Mouse (Mus musculus) heart, adult 9 months (tissue): Measurements from ENCODE around the gene Chn2.

Experiments used
- DNase-seq, 2 experiments: peaks; one replicate each; pipeline ENCODE4 v3.0.0; 2022; ENCODE audit warnings: low spot score in 2 of 2

Gene Chn2

DNA sequence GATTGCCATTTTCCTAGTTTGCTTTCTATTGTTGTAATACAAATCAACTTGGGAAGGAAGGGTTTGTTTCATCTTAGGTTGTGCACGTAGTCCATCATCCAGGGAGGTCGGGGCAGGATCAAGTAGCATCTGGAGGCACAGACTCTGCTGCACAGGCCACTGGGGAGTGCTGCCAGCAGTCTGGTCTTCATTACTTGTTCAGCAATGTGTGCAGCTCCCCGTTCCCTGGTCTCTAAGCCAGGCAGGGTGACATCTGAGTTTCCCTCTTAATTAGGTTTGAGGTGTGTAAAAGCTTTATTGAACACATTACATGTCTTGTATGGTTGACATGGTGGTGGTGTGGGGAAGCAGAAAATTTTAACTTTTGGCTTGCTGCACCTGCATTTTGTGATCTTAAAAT, 79.0 kb downstream of the Chn2 start:
- no peak for DNase-seq

DNA sequence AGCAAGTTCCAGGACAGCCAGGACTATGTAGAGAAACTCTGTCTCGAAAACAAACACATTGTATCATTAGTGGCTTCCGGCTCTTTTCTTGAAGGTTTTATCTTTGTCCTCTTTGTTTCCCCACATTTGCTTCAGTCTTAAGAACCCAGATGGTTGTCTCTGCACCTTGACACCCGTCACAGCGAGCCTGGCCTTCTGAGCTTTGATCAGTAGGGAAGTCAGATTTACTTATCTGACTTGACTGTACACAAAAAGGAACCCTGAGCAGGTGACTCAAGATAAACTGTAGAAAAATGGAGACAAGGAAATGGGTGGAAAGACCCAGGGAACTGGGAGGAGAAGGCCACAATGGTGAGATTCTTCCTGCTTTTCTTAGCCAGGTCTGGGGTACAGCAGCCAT, 79.5 kb downstream of the Chn2 start:
- DNase-seq = no peak

DNA sequence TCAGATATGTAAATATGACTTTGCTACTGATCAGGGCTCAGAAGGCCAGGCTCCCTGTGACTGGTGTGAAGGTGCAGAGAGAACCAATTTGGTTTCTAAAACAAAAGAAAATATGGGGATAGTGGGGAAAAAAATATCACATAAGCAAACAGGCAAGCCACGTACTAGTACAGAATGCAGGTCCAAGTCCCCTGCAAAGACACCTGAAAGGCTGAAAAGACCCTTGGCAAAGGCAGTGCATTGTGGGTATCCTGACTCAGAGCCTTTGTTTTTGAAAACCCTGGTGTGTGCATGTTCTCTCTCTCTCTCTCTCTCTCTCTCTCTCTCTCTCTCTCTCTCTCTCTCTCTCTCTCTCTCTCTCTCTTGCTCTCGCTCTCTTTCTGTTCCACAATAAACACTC, 80.1 kb downstream of the Chn2 start:
- no peak for DNase-seq

DNA sequence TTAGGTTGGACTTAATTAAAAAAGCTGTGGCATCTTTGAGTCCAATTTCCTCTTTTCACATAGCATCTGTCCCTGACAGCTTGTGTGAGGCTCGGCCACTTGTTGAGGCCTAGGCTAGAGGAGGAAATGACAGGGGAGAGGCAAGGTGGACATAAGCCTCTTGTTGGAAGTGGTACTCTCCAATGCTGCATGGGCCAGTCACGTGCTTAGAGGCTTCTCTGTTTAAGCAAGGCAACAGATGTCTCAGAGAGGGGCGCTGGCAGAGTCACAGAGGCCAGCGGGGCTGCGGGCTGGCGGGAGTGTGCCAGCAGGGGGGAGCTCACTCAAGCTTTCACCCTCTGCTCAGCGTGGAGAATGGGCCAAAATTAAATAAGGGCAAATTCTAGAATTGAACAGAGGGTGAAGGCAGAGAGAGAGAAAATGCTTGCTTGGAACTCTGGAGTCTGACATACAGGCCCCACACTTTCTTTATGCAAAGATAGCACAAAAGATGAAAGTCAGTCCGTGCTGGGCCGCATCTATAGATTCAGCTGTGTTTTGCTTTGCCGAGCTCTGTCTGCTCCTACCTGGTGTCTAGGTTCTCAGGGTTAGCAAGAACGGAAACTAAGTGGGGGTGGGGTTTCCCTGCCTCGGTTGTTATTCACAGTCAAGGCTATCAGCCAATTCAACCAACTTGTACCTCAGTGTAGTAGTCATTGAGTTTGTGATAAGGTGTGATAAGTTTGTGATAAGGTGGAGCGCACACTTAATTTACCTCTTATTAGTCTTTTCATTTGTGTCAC, 80.7 kb downstream of the Chn2 start:
- DNase-seq = no peak

DNA sequence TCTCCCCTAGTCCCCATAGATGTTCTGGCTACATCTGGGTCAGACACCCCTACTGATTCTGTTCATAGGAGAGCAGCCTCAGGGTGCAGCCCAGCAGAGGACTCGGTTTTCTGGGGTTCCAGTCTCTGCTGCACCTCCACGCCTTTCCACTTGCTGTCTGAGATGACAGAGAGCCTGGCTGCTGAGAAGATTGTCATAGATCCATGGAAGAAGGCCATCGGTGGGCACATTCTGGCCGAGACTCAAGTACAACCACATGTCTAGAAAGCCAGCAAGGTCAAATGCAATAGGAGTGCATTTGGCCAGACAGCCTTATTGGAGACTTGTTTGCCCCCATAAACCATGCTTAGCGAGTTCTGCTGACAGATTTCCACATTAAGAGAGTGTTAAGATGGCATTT, 81.5 kb downstream of the Chn2 start:
- no peak for DNase-seq

DNA sequence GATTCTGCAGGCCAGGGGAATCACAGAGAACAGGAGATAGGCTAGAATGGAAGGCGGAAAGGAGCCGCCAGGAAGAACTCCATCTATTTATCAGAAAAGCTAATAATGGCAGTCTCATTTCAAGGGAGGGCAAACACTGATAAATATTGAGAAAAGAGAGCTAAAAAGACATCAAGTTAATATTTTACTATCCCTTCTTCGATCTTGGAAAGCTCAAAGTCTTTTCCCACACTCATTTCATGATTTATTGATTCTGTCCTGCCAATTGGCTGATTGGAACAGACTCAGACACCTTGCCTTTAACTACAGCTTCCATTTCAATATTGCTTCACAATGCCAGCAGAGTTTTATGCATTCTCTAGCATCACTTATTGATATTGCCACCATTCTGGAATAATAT, 85.2 kb downstream of the Chn2 start:
- no peak for DNase-seq

DNA sequence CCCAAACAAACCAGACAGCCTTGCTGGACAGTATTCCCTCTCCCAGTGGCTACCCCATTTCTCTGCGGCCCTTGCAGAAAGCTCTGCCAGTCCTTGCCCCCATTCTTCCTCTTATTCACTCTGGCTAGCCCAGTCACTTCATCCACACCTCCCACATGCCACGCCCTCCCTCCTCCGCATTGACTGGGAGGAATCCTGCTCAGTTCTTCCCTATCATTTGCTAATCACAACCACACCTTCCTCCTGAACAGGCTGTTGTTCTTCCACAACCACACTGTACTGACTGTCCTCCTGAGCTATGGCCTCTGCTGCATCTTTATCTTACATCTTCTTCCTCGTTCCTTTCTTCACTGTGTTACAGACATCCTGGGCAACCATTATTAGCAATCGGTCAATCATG, 86.2 kb downstream of the Chn2 start:
- DNase-seq = no peak

DNA sequence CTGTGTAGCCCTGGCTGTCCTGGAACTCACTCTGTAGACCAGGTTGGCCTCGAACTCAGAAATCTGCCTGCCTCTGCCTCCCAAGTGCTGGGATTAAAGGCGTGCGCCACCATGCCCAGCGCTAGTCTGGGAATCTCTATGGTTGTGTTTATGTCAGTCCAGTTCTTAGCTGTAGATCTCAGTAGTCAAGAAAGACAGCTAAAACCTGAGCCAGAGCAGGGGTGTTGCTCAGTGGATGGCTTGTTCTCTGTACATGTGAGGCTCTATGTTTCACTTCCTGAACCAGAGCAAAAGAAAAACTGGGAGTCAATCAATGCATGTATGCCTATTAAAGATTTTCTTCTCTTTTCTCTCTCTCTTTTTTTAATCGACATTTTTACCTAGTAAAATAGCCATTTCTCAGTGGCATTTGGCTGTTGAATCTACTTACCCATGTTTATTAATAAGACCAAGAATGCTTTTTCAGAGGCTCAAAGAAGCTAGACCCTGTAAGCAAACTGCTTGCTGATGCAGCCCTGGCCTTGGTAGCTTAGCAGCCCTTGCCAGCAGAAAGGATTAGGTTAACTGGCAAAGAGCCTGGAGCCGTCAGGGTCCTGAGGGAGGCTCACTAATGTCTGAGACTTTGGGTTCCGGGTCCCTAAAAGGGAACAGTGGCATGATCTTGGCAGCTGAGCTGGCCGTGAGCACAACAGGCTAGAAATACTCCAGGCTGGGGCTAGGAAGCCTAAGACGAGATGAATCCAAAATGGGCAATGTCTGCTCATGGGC, 87.1 kb downstream of the Chn2 start:
- no peak for DNase-seq

DNA sequence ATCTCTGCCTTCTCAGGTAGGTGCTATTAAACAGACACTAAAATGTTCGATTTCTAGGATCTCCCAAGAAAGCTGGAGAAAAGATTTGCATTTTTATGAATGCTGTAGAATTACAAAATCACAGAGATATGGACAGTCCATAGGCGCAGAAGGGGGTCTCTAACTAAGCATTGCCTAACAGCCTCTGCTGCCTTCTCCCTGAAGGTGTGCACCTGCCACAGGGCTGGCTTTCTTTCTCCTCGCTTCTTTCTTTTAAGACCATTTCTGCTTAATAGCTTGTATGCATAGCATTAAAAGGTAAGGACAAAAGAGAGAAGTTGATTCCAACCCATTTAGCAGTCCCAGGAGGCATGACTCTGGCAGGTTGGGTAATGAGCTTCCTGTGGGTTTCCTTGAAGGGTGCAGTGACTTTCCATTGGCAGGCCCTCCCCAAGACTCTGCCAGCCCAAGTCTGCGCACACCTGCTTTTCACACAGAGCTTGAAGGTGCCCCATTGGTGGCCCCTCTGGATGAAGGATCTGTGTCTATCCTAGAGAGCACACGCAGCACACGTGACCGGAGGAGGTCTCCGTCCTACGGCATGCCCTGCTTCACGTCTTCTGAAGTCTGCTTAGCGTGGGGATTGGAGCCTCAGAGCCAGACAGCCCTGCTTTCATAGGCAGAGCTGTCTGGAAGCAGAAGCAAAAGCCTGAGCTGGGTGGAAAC, 87.8 kb downstream of the Chn2 start:
- DNase-seq = no peak

DNA sequence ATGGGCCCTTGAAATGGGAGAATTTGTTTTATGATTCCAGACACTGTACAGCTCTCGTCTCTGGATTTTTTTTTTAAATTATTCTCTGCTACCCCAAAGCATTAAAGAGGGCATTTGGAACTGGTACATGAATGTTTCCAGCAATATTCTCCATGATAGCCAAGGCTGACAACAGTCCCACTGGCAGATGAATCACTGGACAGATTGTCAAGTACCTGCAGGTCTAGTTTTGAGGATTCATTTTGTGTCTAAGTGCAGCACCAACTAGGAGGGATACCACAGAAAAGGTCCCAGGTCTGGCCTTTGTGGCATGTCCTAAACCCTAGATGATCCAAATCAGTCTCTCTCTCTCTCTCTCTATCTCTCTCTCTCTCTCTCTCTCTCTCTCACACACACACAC, 89.3 kb downstream of the Chn2 start:
- no peak for DNase-seq

DNA sequence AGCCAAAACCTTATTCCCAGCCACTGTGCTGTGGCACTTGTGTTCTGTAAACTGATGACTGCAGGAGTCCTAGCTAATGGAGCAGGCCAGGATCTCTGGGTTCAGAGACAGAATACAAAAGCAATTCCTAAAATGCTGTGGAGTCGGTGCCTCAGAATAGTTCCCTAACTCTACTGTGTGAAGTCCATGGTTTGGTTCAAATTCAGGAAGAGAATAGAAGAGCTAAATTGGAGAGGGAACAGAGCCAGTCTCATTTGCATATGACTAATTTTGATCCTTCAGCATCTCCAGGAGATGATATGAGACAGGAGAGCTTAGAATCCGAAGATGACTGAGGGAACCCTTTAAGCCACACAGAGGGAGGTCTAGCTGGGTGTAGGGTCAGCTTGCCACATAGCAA, 90.2 kb downstream of the Chn2 start:
- DNase-seq = no peak

DNA sequence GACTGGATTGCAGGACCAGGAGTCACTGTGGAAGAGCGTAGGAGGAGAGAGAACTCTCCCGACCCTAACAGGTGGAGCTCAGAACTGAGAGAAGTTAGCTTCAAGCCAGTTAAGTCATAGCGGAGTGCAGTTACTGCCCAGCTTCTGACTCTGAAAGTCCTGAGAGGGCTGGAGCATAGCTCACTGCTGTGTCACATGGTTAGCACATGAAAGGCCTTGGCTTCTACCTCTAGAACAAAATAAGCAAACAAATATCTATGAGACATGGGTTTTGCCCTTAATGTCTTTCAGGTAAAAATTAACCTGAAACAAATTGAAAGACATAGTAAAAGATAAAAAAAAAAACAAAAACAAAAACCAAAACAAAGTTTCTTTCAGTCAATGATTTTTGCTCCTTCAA, 91.5 kb downstream of the Chn2 start:
- no peak for DNase-seq

DNA sequence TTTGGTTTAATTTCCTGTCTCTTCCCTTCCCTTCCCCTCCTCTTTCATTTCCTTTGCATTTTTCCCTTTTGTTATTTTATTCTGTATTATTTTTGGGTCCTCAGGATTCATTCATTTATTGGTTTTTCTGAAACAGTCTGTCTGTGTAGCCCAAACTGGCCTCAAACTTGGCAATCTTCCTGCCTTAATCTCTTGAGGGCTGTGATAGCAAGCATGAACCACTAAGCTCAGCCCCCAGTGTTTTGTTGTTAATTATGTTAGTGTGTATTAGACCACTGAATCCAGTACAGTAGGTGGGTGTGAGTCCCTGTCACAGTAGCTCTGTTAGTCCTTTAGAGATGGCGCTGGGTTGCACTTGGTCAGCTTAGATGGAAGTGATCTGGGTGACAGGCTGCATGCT, 93.2 kb downstream of the Chn2 start:
- no peak for DNase-seq

DNA sequence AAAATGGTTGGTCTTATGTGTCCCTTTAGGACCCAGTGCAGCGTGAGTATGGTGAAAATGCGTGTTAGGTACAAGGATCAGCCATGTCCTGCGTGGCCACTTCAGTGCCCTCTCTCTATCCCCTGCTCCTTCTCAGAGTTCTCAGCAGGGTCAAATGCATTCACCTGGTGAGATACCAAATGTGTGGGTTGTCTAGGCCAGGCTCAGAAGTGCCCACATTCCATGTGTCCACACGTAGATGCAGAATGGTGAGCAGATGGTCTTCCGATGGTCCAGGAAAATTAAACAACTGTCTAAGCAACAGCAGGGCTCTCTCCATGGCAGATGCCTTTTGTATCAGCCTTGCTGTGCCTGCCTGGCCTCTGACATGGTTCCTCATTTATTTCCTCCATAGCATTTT, 93.9 kb downstream of the Chn2 start:
- no peak for DNase-seq

DNA sequence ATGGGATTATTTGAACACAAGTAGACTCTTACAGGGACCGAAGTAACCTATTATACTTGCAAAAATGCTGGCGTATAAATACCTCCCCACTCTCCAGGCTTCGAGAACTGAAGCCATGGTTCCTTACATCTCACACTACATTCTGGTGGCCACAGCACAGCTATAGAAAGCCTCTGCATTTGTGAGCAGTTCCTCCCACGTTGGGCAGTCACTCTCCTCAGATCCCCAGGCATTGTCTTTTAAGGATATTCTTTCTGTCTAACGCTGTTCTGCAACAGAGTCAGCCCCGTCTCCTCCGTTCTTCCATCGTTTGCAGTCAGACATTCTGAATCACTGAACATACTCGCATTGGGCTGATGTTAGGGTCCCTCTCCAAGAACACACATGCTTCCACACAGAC, 98.8 kb downstream of the Chn2 start:
- DNase-seq = no peak

DNA sequence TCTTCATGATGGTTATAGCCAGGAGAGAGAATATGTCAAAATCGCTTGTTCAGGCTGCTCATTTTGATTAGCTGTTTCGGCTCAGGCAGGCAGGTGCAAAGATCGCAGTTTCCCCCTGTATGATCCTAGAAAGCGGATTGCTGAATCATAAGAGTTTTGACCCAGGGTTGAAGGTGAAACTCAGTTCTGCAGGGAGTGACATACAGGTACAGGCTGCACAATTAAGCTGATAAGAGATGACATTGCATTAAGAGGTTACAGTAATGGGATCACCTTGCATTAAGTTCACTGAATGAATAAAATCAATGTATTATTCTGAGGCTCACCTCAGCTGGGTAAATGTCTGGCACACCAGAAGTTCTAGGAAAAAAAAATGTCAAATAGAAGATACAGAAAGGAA, 101.1 kb downstream of the Chn2 start:
- no peak for DNase-seq

DNA sequence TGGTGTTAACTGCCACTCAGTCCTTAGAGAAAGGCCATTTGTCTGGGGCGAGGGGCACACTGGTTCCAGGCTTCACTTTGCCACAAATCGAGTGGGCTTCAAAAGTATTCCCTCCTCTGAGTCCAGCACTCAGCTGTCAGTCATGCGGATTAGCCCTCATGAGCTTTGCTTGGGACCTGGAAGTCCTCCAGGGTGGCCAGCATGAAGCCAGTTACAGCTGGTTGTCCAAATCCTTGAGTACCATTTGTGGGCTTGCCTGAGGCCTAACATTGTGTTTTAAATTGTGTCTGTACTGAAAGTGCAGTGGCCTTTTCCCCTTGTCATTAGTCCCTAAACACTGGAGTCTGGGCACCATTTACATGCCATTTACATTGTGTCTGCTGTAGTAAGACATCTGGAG, 101.8 kb downstream of the Chn2 start:
- no peak for DNase-seq

DNA sequence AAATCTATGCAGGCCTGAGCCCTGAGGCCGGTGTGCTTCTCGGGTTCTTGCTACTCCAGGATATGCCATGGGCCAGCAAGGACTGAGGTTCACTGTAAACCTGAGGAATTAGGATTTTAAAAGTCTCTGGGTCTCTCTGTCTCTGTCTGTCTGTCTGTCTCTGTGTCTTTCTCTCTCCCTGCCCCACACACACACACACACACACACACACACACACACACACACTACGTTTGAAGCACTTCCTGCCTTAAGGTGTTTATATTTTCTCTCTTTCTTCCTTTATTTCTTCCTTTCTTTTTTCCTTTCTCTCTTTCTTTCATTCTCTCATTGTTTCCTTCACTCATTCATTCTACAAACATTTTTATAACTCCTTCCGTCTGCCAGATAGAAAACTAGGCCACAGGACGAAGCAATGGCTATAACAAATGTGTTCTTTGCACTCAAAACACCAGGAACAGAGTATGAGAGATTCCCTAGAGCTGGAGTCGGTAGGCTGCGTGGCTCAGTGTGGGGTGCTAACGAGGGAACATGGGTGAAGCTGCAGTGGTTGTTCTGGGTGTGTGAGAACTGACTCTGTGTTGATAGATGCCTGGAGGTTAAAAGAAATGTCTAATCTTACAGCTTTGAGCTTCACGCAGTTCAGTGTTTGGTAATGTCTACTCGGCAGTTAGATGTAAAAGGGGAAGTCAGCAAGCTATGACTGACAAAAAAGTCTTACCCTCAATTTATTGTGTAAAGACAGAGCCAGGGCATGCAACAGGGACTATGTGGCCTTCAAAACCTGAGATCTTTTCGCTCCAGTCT, 103.7 kb downstream of the Chn2 start:
- DNase-seq = no peak

DNA sequence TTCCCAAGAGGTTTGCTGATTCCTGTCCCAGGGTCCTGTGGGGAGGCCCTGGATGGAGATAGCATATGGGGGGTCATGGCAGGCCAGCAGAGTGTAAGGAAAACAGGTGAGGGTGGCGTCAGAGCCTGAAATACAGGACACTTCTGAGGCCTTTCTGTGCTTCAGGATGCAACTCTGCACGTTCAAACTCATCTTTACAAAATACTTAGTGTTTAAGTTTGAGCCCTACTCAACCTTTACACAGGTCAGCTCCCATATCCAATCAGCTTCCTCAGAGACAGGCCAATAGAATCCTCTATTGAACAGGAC, 104.3 kb downstream of the Chn2 start:
- DNase-seq = no peak

DNA sequence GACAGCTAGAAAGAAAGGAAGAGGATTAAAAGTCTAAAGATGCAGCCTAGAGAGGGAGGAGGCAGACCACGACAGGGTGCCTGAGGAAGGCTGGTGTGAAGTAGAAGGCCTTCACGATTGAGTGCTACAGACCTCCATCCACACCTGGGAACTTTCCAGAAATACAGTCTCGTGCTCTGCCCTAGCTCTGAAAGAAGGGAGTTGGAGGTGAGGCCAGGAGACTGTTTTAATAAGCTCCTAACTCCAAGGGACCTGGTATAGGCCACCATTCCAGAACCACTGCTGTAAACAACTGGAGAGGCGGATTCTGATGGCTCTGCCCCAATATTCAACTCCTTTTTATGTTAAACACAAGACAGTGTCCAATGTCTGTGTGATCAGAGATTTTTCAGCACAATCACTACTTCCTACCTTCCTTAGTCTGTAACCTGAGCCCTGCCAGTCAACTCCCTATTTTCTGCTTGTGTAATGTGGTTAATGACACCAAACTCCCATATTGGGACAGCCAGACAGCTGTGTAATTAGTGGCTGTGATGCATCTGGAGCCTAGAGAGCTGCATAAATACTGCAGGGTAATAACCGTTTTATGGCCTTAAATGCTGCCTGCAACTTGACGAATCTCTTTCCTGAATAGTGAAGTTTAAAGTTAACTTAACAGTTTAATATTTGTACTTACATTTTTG, 109.6 kb downstream of the Chn2 start:
- no peak for DNase-seq

DNA sequence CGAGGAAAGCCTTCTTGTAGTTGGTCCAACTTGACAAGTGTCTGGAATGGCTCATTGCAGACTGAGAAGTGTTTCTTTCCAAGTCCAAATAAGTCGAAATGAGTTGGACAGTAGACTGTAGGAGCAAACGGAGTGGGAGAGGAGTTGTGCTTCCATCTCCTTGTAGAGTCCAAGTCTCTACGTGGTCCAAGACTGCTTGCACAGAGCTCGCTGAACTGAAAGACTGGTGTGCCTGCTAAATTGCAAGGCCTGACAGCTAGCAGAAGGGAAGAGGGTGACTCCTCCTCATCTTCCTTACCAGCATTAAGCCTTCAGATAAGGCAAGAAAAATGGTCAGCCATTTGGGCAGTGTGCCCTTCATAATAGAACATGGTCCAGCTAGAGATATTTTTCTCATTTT, 111.5 kb downstream of the Chn2 start:
- DNase-seq = no peak
